Mouse (Mus musculus) kidney, postnatal 0 days (tissue): ENCODE data around the gene Plscr3. TPM values are rescaled to one million over a fixed set of nuclear protein-coding genes. Genes with fewer than 3 reads are reported as not detected.

Experiments used
- ATAC-seq: fragments of 200-750 bp; cut with Nextera tagmentation; replicated peaks from 2 replicates; pipeline ENCODE4 v1.8.0; 2017; ENCODE audit warnings: low read depth, moderate number of reproducible peaks, moderate TSS enrichment, moderate library complexity; ENCODE audit not compliant: low FRiP score
- DNase-seq: peaks from one replicate; pipeline ENCODE4 v3.0.0-alpha.2; 2016; ENCODE audit warnings: low spot score
- H3K27ac ChIP-seq: fragments of 300-500 bp; sonication (generic); 2 replicates; pipeline ENCODE4 v1.5.1; 2014; ENCODE audit warnings: mild to moderate bottlenecking
- H3K27me3 ChIP-seq: fragments of 300-500 bp; sonication (generic); 2 replicates; pipeline ENCODE4 v1.6.1; 2014; ENCODE audit warnings: low read length, mixed read lengths; ENCODE audit not compliant: insufficient read depth
- H3K36me3 ChIP-seq: fragments of 300-500 bp; sonication (generic); 2 replicates; pipeline ENCODE4 v1.6.1; 2014; ENCODE audit warnings: low read length, mixed read lengths; ENCODE audit not compliant: insufficient read depth
- H3K4me1 ChIP-seq: fragments of 300-500 bp; sonication (generic); replicated peaks from 2 replicates; pipeline ENCODE4 v1.6.1; 2014; ENCODE audit warnings: antibody characterized with exemption, low read length, mixed read lengths; ENCODE audit not compliant: insufficient read depth
- H3K4me2 ChIP-seq: fragments of 300-500 bp; sonication (generic); 2 replicates; pipeline ENCODE4 v1.6.1; 2014; ENCODE audit warnings: mild to moderate bottlenecking, low read length, moderate library complexity, mixed read lengths
- H3K4me3 ChIP-seq: fragments of 300-500 bp; sonication (generic); replicated peaks from 2 replicates; pipeline ENCODE4 v1.5.1; 2014; ENCODE audit warnings: low read depth, low read length
- H3K9ac ChIP-seq: fragments of 300-500 bp; sonication (generic); 2 replicates; pipeline ENCODE4 v1.6.1; 2014; ENCODE audit warnings: low read depth, low read length
- H3K9me3 ChIP-seq: fragments of 300-500 bp; sonication (generic); replicated peaks from 2 replicates; pipeline ENCODE4 v1.6.1; 2016; ENCODE audit warnings: low read length, inconsistent platforms, mixed read lengths
- CTCF ChIP-seq: IDR thresholded peaks from 2 replicates; pipeline ENCODE4 v1.5.1; 2016; ENCODE audit warnings: antibody characterized with exemption, low read depth, mild to moderate bottlenecking, moderate library complexity
- WGBS: fragments of 180-500 bp; shearing (Covaris S2); extraction: QIAGEN DNeasy Blood & Tissue Kit; methylation state at CpG from one replicate; pipeline ENCODE4 v1.1.7; 2014; 5-methylcytosine and 5-hydroxymethylcytosine counted together
- polyA plus RNA-seq: library from polyadenylated mRNA; unstranded; fragments of >200 nt; fragmentation: Nextera tagmentation; extraction: Ambion mirVana; gene quantifications from 2 replicates; pipeline ENCODE4 v1.2.1, GENCODE M21; 2015

The Plscr3 gene
- polyA plus RNA-seq, 1 experiment from 2014 or later, result 96.4 TPM

DNA sequence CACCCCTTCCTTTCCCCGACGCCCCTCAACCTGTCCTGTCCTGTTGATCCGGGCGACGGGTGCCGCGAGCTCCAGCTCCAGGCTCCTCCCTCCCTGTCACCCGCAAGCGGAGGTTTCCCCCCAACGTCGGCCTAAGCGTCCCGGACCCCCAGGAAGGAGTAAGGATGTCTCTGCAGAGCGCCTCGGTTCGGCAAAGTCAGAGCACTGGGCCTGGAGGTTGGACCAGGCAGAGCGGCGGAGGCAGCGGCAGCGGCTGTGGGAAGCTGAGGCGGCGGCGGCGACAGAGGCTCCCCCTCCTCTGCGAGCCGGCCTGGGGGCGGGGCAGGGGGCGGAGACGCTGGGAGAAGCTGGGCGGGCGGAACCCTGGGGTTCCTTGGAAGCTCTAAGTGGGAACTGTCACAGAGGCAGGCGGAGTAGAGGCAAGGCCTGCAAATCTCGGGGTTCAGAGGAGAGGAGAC is 43.5 kb upstream of the Plscr3 start:
- under 1% methylated on average over 33 of the region's 33 CpGs for WGBS
- no peak overlapping the region for H3K27ac ChIP-seq
- peaks cover 44% of the 10 kb centered on the region for H3K4me1 ChIP-seq
- ATAC-seq, result no peak
- no peak for TF ChIP-seq CTCF
- peak; percentile 91 for DNase-seq
- no peaks in the 10 kb centered on the region for H3K36me3 ChIP-seq
- peak overlapping the region; percentile 39 for H3K4me3 ChIP-seq
- H3K9me3 ChIP-seq, result no peaks in the 10 kb centered on the region
- peak overlapping the region; percentile 51; the same call in 1 of the 2 replicates for H3K9ac ChIP-seq
- H3K27me3 ChIP-seq, result peaks cover 5% of the 10 kb centered on the region; the same call in 1 of the 2 replicates
- H3K4me2 ChIP-seq, result peak overlapping the region; percentile 93

DNA sequence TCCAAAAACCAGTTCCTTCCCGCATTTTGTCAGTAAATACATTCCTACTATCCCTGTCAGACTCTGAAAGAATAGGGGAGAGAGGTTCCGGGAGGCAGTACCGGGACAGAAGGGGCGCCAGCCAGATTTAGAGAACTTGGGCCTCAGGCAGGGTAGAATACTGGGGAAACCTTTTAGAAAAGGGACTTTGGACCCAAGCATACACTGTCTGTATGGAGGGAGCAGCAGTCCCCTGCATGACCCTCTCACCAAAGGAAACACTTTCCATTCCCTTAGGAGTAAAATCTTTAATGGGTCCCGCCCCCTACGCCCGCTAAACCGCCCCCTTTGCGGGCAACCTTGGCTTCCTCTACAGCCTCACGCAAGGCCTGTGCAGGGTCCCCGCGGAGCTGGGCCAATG is 42.8 kb upstream of the Plscr3 start:
- 3% methylated on average over 12 of the region's 12 CpGs for WGBS
- ATAC-seq (no peak; the same call in 1 of the 2 replicates), DNase-seq (peak; percentile 21)
- H3K4me1 ChIP-seq, result peaks cover 44% of the 10 kb centered on the region
- H3K27ac ChIP-seq, result 0 out of 2 replicates have a peak overlapping the region, but pooled peaks have one; percentile 44
- no peak for TF ChIP-seq CTCF
- peaks cover 5% of the 10 kb centered on the region; the same call in 1 of the 2 replicates for H3K27me3 ChIP-seq
- H3K4me2 ChIP-seq, result peak overlapping the region; percentile 93
- no peaks in the 10 kb centered on the region for H3K9me3 ChIP-seq
- peak overlapping the region; percentile 51 for H3K9ac ChIP-seq
- peak overlapping the region; percentile 39 for H3K4me3 ChIP-seq
- no peaks in the 10 kb centered on the region for H3K36me3 ChIP-seq

DNA sequence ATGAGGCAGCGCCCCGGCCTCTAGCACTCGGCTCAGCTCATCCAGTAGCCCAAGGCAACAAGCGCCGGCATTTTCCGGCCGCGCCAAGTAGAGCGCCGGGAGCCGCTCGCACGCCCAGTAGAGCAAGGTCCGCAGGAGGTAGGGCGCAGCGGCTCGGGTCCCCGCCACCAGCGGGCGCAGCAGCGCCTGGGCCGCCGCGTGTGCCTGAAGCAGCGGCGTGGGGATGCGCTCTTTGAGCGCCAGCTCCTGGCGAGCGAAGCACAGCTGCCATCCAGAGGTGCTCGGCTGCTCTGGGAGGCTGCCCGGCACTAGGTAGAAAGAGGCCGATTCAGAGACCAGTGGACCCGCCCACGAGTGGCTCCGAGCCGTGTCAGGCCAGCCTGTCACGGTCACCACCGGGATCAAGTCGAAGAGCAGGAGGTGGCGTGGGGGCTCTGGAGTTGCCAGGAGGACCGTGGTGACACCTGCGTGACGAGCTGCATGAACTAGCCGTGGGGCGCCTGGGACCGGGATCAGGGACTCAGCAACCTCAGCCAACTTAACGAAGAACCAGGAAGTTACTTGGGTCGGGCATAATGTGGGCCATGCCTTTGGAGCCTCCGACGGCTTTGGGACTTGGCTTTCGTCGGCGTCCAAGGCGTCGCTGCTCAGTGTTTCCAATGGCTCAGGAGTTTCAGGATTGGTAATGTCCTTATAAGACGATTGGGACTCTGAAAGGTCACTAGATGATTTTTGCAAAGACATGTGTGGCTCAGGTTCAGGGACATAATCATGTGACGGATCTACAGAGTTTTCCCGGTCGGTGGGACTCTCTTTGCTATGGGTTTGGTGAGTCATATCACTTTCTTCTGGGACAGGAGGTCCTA is 42.2 kb upstream of the Plscr3 start:
- peaks cover 5% of the 10 kb centered on the region; the same call in 1 of the 2 replicates for H3K27me3 ChIP-seq
- H3K4me3 ChIP-seq, result peak overlapping the region; percentile 39
- peak overlapping the region; percentile 51 for H3K9ac ChIP-seq
- WGBS, result 1% methylated on average over 60 of the region's 60 CpGs
- TF ChIP-seq CTCF, result peak; percentile 77
- ATAC-seq, result peak; percentile 70
- H3K4me2 ChIP-seq, result peak overlapping the region; percentile 93
- H3K36me3 ChIP-seq, result no peaks in the 10 kb centered on the region
- peaks cover 44% of the 10 kb centered on the region for H3K4me1 ChIP-seq
- H3K9me3 ChIP-seq, result no peaks in the 10 kb centered on the region
- peak; percentile 80 for DNase-seq
- 0 out of 2 replicates have a peak overlapping the region, but pooled peaks have one; percentile 44 for H3K27ac ChIP-seq

DNA sequence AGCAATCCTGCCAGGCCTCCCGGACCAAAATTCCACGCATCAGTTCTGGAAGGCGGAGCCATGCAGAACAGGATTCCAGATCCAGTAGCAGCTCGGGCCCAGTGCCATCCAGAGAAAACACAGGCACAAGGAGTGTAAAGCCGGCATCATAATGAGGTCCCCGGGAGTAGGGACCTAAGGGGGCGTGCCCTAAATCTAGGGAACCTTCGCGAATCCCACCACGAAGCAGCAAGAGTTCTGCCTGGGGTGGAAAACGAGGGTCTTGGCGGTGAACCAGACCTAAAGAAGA is 41.6 kb upstream of the Plscr3 start:
- H3K4me1 ChIP-seq, result peaks cover 44% of the 10 kb centered on the region
- DNase-seq (no peak), ATAC-seq (no peak)
- H3K4me3 ChIP-seq, result peak overlapping the region; percentile 39
- no peak overlapping the region for H3K27ac ChIP-seq
- no peaks in the 10 kb centered on the region for H3K36me3 ChIP-seq
- H3K4me2 ChIP-seq, result peak overlapping the region; percentile 93
- peak overlapping the region; percentile 49 for H3K9ac ChIP-seq
- peaks cover 5% of the 10 kb centered on the region; the same call in 1 of the 2 replicates for H3K27me3 ChIP-seq
- no peak for TF ChIP-seq CTCF
- 10% methylated on average over 12 of the region's 12 CpGs for WGBS
- no peaks in the 10 kb centered on the region for H3K9me3 ChIP-seq

DNA sequence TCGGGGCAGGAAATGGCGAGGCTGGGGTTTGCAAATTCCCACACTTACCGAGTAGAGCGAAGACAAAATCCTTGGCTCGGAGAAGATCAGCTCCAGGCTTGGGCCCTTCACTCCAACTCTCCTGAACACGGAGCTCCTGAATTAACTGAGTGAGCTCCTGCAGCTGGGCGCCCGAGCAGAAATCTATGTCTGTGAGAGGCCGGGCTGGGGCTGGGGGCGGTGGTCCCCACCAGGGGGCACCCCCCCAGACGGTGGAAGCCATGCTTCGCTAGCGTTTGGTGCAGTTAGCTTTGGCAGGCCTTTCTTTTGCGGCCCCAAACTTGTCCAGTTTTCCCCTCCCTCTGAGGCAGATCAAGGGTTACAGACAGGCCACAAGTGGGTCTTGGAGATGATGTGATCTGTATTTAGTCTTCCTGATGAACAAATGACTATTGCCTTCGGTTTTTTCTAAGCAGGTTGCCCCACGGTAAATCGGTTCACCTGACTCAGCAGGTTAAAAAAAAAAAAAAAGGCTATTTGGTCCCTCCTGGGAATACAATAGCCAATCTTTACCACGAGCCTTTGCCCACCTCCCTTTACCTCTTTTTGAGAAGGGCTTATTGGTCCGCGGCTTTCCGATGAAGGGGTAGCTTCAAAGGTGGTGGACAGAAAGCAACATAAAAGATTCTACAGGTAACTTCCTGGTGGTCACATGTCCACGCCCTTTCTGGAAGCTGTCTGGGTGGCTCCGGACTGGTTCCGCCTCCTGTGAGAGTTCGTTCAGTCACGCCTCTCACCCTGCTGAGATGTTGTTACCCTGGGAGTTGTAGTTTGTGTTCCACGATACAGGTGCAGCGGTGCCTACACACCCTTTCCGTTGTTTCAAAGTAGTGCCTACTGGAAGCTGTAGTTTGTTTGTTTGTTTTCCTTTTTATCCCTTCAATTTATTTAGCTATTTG is 40.9 kb upstream of the Plscr3 start, which contains the start of gene Tmem102:
Tmem102 (minus strand) TSS at position 653 of the 938 bp plus-strand sequence.
- ATAC-seq (no peak; the same call in 1 of the 2 replicates), DNase-seq (peak; percentile 58)
- H3K36me3 ChIP-seq, result no peaks in the 10 kb centered on the region
- H3K27me3 ChIP-seq, result peaks cover 5% of the 10 kb centered on the region; the same call in 1 of the 2 replicates
- H3K4me1 ChIP-seq, result peaks cover 39% of the 10 kb centered on the region
- H3K4me2 ChIP-seq, result peak within 1 kb of the TSS; percentile 93
- WGBS, result 8% methylated on average over 29 of the region's 29 CpGs
- no peaks in the 10 kb centered on the region for H3K9me3 ChIP-seq
- H3K27ac ChIP-seq, result no peak within 1 kb of the TSS
- peak within 1 kb of the TSS; percentile 39 for H3K4me3 ChIP-seq
- H3K9ac ChIP-seq, result peak within 1 kb of the TSS; percentile 49
- TF ChIP-seq CTCF, result 0 out of 2 replicates have a peak, but pooled peaks have one; percentile 13

DNA sequence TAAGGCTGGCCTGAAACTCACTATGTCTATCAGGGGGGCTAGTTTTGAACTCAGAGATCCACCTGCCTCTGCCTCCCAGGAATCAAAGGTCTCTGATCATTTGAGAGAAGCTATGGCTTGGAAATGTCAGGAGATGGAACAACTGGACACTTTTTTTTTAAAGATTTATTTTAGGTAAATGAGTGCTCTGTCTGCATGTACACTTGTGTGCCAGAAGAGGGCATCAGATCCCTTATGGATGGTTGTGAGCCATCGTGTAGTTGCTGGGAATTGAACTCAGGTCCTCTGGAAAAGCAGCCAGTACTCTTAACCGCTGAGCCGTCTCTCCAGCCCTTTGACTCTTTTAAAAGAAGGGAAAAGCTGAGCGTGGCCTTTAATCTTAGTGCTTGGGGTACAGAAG is 39.8 kb upstream of the Plscr3 start:
- no peak for ATAC-seq
- 83% methylated on average over 4 of the region's 4 CpGs for WGBS
- no peaks in the 10 kb centered on the region for H3K9me3 ChIP-seq
- H3K9ac ChIP-seq, result no peak overlapping the region
- H3K36me3 ChIP-seq, result no peaks in the 10 kb centered on the region
- H3K27ac ChIP-seq, result no peak overlapping the region
- peaks cover 30% of the 10 kb centered on the region for H3K4me1 ChIP-seq
- TF ChIP-seq CTCF, result peak; percentile 41; the same call in 1 of the 2 replicates
- H3K4me3 ChIP-seq, result no peak overlapping the region
- no peak overlapping the region for H3K4me2 ChIP-seq
- H3K27me3 ChIP-seq, result peaks cover 5% of the 10 kb centered on the region; the same call in 1 of the 2 replicates
- DNase-seq, result no peak
